Mouse (Mus musculus) retina, postnatal 7 days (tissue): Measurements from ENCODE around the gene Dvl1.

Experiments used
- DNase-seq: peaks from one replicate; pipeline ENCODE4 v3.0.0-alpha.2; 2012; ENCODE audit warnings: low read depth, low spot score

Dvl1 gene

DNA sequence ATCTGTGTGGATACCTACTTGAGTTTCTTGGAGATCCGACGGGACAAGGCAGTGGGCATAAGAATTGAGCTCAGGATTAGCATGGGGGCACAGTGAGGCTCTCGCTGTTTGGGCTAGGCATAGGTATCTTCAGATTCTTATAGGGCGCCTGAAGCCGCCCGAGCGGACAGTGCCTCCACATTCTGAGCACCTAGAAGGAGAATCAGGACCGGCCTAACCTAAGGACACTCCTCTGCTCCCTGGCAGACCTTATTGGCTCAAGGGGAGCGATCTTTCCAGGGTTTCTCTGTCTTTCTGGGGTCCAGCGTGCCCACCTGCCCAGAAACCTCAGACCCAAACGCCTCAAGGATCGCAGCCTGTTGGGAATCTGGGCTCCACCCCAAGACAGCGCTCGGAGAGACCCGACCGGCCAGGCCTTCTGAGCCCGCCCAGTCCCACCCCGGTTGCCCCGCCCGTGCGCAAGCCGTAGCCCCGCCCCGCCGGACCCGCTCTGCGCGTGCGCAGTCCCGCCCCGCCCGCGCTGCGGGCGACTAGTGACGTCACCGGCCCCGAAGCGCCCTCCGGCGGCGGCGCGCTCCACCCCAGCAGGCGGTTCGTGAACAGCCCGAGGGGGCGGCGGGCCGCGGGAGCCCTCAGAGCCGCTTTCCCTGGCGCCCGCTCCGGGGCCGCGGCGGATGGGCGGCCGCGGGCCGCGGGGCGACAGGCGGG is at the start of gene Dvl1:
Gene Dvl1, plus strand, starts transcription at position 532 of the 708 bp plus-strand sequence.
- peak; percentile 90 for DNase-seq

DNA sequence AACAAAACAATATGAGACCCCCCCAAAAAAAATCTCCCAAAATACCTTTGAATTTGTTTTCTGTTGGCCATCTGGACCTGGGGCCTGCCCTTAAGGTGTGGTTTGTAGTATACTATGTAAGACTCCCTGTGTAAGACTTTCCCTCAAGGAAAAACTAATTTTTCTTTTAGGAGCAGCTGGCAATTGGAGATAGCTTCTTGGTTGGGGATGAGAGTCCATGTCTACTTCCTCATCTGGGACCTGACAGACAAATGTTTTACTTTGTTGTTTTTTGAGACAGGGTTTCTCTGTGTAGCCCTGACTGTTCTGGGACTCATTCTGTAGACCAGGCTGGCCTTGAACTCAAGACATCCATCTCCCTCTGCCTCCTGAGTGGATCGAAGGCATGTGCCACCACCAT is 45.1 kb upstream of the Dvl1 start:
- no peak for DNase-seq

DNA sequence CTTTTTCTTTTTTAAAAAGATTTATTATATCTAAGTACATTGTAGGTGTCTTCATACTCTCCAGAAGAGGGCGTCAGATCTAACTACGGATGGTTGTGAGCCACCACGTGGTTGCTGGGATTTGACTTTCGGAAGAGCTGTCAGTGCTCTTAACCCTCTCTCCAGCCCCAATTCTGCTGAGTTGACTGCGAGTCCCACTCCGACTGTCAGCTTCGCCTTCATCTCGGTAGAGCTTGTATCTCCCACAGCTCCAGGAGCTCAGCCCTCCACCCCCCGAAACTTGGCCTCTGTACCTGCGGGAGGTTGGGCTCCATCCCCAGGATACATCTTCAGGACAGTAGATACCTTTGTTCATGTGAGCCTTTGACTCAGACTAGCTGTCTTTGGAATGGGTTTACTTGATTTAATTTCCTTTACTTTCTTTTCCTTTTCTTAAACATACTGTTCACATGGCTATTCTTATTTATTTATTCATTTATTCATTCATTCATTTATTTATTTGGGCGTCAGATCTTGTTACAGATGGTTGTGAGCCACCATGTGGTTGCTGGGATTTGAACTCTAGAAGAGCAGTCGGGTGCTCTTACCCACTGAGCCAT is 44.4 kb upstream of the Dvl1 start, which contains the start of gene Mrpl20:
Gene Mrpl20, plus strand, starts transcription at position 138 of the 599 bp plus-strand sequence.
- DNase-seq: no peak

DNA sequence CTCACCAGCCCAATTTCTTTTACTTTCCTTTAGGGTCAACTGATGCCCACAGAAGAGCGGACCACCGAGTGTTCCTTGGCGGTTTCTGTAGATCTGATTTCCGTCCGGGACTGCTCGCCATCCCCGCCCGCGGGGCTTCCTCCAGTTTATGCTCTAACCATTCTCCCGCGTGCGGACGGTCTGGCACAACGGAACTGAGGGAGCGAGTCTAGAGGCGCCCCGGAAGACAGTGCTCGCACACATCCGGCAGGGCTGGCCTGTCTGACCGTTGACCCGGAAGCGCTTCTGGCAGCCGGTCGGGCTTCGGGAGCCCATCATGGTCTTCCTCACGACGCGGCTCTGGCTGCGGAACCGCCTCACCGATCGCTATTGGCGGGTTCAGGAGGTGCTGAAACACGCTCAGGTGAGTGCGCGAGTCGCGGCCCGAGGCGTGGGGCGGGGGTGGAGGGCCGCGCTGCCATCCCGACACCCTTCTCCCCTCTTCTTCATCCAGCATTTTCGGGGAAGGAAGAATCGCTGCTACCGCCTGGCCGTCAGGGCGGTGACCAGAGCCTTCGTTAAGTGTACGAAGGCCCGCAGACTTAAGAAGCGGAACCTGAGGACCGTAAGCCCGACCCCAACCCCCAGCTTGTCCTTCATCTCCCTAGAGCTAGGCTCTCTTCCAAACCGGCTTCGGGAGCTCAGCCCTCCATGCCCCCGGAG is 43.7 kb upstream of the Dvl1 start:
- peak; percentile 89 for DNase-seq

DNA sequence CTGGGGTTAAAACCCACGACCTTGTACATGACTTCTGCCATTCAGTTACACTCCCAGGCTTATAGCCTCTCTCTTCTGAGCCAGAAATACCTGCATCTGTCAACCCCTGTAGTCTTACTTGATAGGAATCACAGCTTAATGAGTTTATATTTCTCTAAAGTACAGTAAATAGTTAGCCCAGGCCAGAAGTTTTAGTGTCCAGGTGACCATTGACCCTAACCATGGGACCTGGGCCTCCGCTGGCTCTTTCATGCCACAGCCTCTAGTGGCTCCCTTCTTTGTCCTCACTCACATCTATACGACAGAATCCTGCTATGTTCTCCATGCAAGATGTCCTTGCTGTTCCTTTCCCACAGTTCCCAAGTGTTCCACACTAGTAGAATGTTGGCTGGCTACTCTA is 39.4 kb upstream of the Dvl1 start:
- DNase-seq: no peak

DNA sequence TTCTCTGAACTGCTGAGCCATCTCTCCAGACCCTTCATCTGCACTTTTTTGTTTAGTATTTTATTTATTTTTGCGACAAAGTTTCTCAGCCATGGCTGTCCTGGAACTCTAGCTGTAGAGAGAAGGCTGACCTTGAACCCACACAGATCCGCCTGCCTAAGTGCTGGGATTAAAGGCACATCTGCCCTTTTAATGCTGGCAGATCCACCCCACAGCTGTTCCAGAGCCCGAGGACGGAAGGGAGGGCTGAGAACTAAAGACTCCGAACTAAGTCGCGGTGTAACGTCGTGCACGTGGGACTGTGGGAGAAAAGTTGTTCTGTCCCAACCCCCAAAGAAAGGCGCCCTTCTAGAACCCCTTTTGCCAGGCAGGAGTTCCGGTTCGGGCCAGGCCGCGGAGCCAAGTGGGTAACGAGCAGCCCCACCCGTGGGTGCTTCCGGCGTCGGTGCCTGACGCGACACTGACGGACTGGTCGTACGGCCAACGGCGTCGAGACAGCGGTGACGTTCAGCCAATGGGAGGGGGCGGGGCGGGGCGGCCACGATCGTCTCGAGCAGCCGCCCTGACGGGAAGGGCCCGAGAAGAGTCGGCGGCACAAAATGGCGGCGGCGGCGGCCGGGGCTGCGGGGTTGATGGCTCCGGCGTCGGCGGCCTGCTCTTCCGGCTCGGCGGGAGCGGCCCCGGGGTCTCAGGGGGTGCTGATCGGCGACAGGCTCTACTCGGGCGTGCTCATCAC is 35.1 kb upstream of the Dvl1 start, which contains the start of gene Ccnl2:
Gene Ccnl2, plus strand, starts transcription at position 561 of the 736 bp plus-strand sequence.
- peak; percentile 92 for DNase-seq

DNA sequence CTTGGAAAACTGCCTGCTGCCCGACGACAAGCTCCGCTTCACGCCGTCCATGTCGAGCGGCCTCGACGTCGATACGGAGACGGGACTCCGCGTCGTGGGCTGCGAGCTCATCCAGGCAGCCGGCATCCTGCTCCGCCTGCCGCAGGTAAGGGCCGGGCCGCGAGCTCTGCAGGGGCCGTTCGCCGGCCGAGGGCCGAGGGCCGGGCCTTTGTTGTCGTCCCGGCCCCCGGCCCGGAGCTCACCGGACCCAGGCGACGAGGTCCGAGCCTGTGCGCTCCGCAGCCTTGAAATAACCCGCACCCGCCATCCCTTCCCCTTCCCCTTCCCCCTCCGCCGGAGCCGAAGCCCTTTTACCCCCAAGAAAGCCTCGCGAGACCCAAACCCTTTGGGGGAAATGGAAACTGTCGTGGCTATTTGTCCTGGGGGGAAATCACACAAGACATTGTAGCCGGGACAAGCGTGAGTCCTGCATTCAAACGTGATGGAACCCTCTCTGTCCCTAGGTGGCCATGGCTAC is 34.5 kb upstream of the Dvl1 start:
- DNase-seq: no peak

DNA sequence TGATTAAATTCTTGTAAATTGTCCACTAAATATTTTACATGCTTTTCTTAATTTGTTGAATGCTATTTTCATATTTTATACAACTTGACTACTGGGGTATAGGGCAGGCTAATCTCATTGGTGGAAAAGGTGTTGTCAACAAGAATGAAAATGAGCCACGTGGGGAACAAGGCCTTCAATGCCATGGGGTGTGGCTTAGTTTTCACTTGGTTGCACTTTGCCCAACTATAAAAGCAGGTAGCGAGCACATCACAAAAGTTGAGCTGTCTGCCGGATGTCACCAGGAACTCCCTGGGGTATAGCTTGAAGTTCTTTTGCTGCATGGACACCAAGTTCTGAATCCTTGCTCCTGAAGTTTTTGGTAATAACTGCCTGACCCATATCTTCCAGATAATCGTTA is 29.7 kb upstream of the Dvl1 start:
- no peak for DNase-seq

DNA sequence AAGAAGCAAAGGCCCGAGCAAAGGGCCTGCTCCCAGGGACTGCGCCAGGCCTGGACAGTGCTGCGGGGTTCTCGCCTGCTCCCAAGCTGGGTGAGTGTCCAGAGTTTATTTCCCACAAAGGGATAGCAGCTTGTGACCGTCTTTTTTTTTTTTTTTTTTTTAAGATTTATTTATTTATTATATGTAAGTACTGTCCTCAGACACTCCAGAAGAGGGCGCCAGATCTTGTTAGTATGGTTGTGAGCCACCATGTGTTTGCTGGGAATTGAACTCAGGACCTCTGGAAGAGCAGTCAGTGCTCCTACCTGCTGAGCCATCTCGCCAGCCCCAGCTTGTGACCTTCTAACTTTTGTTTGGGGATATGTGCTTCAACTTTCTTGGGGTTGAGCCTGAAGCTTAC is 26.2 kb upstream of the Dvl1 start:
- DNase-seq: no peak

DNA sequence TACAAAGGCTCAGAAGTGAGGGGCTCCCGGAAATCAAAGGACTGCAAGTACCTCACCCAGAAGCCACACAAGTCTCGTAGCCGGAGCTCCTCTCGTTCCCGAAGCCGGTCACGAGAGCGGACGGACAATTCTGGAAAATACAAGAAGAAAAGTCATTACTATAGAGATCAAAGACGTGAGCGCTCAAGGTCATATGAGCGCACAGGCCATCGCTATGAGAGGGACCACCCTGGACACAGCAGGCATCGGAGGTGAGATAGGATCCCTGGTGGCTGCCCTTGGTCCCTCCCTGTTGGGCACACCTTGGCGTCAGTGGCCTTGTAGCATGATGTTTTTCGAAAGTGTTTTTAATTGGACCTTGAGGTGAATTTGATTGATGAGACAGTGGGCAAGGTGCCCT is 23.8 kb upstream of the Dvl1 start:
- no peak for DNase-seq

DNA sequence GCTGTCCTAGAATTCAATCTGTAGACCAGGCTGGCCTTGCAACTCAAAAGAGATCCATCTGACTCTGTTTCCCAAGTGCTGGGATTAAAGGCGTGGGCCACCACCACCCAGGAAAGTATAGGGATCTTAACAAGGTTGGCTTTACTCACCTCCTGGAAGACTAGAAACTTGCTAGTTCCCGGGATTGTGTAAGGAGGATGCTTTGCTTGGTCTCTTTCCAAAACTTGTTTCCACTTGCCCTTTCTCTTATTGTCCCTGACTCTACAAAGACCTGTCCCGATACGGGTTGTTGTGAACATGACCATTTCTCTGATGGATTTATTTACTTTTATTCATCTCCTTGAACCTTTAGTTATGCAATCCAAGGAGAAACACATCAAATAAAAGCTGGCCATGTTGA is 17.3 kb upstream of the Dvl1 start:
- DNase-seq: no peak

DNA sequence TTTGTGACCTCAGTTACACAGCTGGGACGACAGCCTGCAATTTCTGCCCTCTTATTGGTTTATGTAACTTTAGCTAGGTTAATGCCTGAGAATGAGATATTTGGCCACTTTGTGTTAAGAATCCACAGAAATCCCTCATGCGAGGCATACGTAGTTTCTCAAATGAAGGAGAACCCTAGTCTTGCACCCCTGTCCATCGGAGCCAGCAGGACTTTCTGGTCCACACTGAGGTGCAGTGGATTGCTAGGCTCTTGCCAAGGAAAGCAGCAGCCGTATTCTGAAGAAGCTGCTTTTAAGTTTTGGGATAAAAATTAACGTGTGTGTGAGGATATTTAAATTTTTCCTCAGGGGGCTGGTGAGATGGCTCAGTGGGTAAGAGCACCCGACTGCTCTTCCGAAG is 16.6 kb upstream of the Dvl1 start:
- DNase-seq: no peak

DNA sequence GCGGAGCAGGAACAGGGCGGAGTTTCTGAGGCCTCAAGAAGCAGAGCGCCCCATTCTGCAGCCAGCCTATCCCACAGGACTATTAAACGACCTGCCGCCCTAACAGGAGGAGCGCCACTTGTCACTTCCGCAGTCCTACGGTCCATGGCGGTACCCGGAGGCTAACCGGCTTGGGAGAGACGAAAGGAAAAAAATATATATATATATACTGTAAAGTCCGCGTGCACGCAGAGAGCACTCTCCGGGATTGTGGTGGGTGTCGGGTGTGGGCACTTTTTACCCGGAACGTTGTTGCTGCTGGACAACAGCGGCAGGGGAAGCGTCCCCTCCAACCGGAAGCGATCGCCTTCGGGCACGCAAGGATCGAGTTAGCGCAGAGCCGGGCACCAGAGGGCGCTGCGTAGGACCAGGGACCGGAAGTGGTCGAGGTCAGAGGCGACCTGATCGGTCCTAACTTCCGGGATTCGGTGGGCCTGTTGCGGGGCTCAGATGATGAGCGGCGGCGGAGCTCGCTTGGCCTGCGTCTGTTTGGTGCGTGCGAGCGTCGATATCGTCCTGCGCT is 15.9 kb upstream of the Dvl1 start, which contains the start of gene Aurkaip1:
Gene Aurkaip1, plus strand, starts transcription at position 68 of the 562 bp plus-strand sequence.
- DNase-seq: peak; percentile 93

DNA sequence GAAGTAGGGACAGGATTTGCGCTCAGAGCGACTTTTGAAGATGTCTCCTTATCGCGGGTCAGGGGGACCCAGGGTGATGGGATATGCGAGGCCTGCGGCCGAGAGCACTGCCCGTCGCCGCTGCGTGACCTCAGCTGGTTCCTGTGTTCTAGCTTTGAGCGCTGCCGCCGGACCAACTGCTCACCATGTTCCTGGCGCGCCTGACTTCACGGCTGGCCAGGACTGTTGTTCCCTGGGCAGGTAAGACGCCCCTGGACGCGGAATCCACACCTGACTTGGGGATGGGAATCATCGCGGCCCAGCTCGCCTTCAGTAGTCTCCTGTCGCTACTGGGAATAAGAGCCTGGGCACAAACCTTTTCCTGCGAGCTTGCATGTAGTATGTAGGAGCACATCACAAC is 15.4 kb upstream of the Dvl1 start:
- no peak for DNase-seq

DNA sequence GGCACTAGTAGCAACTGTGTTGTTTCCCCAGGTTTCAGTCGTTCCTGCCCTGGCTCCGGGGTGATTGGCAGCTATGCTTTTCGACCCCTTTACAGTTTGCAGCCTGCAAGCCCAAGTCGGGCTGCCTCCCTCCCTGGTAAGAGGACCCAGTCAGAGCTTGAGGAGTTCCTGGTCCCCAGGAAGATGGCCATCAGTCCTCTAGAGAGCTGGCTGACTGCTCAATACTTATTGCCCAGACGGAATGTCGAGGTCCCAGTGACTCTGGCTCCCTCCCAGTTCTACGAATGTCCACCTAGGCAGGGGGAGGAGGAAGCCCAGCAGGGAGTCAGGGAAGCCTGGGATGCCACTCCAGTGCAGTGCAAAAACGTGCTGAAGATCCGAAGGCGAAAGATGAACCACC is 14.9 kb upstream of the Dvl1 start:
- no peak for DNase-seq

DNA sequence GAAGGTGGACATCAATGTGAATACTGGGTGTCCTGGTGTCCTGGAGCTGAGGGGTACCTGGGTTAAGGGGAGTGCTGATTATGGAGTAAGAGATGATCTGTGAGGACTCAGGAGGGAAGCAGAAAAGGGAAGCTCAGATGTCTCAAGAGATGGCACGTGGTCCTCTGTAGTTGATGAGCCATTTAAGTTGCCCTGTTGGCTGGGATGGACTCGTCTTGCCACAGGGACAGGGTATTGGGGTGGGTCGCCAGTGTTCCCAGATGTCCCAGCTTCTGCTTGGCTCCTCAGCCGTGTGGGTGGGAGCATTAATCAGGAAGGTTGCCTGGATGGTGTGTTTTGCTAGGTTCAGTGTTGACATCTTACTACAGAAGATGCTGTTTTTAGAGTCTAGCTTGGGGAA is 14.0 kb upstream of the Dvl1 start:
- DNase-seq: no peak

DNA sequence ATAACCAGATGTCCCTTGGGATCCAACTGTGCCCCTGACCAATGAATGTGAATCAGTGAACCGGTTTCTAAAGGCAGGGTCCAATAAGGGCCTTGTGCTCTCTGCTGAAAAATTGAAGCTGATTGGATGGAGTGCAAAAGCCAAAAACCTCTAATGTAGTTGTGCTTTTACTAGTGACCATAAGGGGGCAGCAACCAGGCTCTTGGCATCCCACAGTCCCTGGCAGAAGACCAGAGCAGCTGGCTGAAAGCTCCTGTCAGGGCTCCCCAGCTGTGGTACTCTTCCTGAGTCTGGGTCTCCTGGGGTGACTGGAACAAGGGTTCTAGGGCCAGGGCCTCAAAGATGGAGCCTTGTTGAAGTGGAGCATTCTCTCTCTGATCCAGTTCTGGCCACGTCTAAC is 13.4 kb upstream of the Dvl1 start:
- DNase-seq: peak; percentile 61

DNA sequence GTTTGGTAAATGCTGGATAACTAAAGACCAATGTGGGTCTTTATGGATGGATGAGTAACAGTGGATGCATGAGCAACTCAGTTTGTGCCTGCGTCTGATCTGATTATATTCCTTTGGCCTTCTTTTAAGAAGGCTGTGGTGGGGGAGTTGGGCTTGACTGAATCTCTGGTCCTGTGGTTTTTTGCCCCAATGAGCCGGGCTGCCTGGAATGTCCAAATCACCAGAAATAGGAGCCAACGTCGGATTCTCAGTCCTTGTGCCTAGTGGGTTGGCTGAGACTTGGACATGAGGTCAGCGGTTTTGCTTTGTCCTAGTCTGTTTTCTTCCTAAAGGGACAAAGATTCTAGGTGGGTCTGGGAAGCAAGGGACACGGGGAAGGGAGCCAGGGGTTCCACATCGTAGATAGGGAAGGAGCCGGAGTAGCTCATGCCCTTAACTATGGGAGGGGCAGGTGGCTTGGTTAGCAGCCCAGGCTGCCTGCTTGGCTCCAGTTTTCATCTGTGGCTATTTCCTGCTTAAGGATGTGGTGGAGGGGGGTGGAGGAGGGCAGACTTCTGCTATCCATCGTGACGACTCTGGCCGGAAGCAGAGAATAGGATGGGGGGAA is 9.7 kb upstream of the Dvl1 start:
- no peak for DNase-seq

DNA sequence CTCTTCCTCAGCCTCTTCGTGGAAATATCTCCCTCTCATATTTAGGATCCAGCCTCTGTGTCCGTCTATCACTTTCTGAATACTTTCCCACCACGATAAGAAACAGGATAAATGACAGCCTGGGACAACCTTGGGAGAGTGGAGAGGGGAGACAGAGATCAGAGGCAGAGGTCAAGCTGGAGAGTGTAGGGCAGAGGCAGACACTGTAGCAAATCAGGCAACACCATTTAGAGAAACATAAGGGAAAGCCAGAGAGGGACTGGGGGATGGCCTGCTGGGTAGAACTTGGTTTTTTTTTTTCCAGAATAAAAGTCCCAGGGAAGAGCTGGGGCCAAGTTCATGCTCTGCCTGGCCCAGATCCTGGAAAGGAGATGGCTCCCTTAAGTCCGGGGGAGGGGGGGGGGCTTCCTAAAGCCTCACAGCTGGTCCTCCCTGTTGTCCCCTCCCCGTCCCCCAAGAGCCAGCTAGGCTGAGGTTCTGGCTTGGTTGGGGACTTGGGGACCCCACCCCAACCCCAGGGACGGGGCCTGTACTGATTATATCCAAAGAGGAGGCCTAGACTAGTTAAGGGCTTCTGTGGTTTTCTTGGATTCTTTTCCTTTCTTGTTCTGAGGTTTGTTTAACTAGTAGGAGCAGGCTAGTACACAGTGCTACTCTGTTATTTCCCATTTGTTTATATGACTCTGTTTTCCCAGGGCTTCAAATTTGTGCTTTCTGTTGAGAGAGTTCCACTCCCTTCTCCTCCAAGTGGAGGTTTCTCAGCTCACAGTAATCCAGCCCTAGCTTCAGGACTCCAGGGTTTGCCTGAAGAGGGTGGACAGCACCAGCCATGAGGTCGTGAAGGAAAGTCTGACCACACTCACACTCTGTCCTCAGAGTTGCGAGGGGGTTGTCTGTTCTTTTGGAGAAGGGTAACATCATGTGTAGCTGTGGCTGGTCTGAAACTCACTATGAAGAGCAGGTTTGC is 8.7 kb upstream of the Dvl1 start:
- no peak for DNase-seq

DNA sequence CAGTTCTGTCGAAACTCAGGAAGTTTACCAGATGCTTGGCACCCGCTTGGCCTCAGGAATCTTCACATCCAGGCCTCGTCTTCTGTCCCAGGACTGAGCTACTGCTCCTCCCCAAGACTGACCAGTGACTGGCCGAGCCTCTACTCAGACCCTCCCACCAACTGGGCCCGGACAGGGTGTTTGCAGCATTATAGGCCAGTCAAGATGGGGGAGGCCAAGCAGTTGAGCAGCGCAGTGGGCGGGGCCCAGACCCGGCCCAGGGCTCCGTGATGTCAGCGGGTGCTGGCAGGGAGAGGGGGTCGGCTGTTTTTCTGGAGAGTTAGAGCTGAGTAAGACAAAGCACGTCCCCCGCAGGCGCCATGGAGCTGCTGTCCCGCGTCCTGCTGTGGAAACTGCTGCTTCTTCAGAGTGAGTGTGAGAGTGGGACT is 7.7 kb upstream of the Dvl1 start, which contains the start of gene Mxra8:
Gene Mxra8, plus strand, starts transcription at position 198 of the 428 bp plus-strand sequence.
- DNase-seq: no peak
